Mouse (Mus musculus): ENCODE results near the gene Lrp1. TPM values are rescaled to one million over a fixed set of nuclear protein-coding genes. Genes with fewer than 3 reads are reported as not detected.

Gene Lrp1
- polyA plus RNA-seq, 1 experiment = 118 TPM

GRCm38 (mm10) chr10:127512813-127513212 is 108.1 kb downstream of the Lrp1 start:
- WGBS = under 1% methylated on average over 27 of the region's 27 CpGs
- peak; percentile 63 for DNase-seq (ENCODE audit: low read depth, low spot score)

- whole genome bisulfite sequencing = 6% methylated on average over 7 of the region's 7 CpGs
- DNase-seq (ENCODE audit: low read depth, low spot score) = no peak
Observed at GRCm38 (mm10) chr10:127512307-127512666, 108.7 kb downstream of the Lrp1 start.

DNA sequence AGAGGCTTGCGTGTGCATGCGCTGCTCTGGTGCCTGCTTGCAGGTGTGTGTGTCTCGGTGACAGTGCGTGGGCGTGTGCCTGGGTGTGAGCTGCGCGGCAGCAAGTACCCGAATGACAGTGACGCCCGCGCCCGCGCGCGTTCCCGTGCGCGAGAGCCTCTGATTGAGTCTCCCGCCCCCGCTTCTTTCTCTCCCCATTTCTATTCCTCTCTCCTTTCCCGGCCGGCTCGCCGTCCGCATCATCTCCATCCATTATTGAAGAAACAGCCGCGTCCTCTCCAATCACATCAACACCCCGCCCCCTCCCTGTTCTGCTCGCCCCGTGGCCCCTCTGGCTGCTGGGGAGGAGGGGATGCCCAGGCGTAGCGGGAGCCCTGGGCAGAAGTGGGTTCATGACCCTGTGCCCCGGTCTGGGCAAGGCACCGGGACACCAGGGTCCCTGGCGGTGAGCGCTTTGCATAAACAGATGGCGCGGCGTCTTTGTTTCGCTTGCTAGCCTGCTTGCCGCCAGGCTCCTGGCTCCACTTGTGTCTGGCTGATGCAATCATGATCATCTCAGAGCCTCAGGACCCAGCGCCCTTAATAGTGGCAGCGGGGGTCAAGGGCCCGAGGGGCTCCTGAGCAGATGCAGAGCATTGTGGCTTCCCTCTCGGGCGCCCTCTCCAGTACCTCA is 109.2 kb downstream of the Lrp1 start:
- DNase-seq (ENCODE audit: low read depth, low spot score) = no peak
- 1% methylated on average over 45 of the region's 46 CpGs for WGBS

DNA sequence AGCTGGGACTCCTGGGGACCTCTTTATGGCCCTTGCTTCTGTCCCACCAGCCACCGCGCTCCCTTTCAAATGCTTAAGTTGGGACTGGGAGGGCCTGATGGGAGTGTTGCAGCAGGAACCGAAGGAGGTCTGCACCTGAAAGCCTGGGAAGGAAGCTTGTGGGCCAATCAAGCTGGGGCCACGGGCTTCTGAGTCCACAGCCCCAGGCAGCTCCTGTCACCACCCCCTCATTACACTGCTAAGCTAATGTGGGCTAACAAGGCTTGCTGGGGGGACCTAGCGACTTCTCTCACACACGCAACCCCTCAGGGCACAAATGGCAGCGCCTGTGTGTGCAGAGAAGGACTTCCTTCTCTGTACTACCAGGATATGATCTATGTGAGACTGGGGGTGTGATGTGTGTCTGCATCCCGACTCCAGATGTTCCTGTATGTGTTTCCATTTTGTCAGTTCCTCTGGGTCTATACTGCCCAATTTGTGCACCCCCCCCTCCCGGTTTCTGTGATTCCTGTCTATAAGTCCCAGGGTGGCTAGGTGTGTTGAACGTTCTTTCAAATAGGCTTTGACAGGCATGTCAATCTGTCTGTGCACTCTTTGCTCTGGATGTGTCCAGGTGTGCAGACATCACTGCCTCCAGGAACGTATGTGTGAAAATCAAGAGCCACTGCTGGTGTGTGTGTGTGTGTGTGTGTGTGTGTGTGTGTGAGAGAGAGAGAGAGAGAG is 109.9 kb downstream of the Lrp1 start:
- no peak for DNase-seq (ENCODE audit: low read depth, low spot score)
- WGBS = 27% methylated on average over 11 of the region's 11 CpGs

- no peak for DNase-seq (ENCODE audit: low read depth, low spot score)
- 45% methylated on average over 17 of the region's 17 CpGs for WGBS
Observed at GRCm38 (mm10) chr10:127509837-127510701, 110.9 kb downstream of the Lrp1 start.

- WGBS = 3% methylated on average over 35 of the region's 35 CpGs
- DNase-seq (ENCODE audit: low read depth, low spot score) = peak; percentile 57
Observed at GRCm38 (mm10) chr10:127509051-127509836, 111.7 kb downstream of the Lrp1 start.

- peak; percentile 44 for DNase-seq (ENCODE audit: low read depth, low spot score)
- 14% methylated on average over 15 of the region's 15 CpGs for WGBS
Observed at GRCm38 (mm10) chr10:127508239-127508638, 112.7 kb downstream of the Lrp1 start.

DNA sequence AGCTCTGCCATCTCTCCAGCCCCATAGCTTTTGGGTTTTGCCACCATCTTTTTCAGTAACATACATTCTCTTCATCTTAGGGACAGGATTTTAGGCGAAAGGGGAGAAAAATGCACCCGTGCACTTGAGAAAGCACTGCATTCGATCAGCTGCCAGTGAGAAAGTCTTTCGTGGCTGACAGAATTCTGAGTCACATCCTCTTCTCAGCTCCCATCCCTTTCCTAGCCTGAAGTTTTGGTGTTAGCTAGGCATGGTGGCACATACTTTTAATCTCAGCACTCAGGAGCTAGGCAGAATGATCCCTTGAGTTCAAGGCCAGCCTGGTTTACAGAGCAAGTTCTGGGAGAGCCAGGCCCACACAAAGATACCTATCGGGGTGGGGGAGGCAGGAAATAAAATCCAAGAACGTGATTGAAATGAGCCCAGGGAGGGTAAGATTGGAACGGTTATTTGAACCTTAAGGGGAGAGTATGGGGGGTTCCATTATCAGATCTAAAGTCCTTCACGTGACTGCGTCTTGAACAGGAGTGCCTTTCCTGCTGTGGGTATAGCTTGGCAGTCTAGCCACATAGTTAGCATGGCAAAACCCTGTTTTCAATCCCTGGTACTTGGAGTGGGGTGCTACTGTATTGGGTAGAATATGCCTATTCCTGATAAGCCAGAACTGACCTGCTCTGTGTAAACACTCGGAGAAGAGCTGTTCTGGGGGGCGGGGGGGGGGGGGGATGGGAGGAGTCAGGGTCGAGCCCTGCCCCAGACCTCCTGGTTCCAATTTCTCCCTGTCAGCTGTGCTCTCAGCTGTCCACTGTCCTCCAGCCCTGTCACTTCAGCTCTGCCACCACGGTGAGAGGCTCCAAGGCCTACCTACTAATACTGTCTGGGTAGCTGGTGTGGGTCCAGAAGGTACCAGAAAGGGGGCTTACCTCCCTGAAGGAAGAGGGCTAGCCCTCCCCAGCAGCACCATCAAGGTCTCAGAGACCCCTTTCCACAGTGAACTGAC is 119.8 kb downstream of the Lrp1 start, which contains the start of gene Stac3:
TSS of gene Stac3 (plus strand) at position 793 of the 1,000 bp plus-strand sequence.
- DNase-seq (ENCODE audit: low read depth, low spot score) = no peak
- 68% methylated on average over 13 of the region's 13 CpGs for WGBS

GRCm38 (mm10) chr10:127500042-127500441 is 120.9 kb downstream of the Lrp1 start:
- WGBS = 77% methylated on average over 4 of the region's 4 CpGs
- DNase-seq (ENCODE audit: low read depth, low spot score) = no peak

DNA sequence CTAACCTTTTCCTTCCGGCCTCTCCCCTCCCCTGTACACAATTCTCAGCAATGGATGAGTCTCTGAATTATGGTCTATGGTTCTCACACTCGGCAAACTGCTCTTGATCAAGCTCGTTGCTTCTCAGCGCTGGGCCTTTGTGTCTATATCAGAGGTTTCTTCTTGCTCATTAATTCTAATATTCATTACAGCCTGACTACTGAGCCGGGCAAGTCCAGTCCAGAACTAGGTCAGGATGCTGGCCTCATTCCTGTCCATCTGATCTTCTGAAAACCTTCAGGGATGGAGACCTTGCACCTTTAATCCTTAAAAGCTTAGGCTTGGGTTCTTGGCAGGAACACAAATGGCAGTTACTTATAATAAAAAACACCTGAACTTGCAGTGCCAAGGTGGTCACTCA is 121.4 kb downstream of the Lrp1 start:
- DNase-seq (ENCODE audit: low read depth, low spot score) = no peak
- 85% methylated on average over 5 of the region's 5 CpGs for WGBS

GRCm38 (mm10) chr10:127496156-127496555 is 124.8 kb downstream of the Lrp1 start:
- WGBS = 97% methylated on average over 3 of the region's 3 CpGs
- no peak for DNase-seq (ENCODE audit: low read depth, low spot score)

- no peak for DNase-seq (ENCODE audit: low read depth, low spot score)
- WGBS = 81% methylated on average over 3 of the region's 3 CpGs
Observed at GRCm38 (mm10) chr10:127492118-127492517, 128.8 kb downstream of the Lrp1 start.

DNA sequence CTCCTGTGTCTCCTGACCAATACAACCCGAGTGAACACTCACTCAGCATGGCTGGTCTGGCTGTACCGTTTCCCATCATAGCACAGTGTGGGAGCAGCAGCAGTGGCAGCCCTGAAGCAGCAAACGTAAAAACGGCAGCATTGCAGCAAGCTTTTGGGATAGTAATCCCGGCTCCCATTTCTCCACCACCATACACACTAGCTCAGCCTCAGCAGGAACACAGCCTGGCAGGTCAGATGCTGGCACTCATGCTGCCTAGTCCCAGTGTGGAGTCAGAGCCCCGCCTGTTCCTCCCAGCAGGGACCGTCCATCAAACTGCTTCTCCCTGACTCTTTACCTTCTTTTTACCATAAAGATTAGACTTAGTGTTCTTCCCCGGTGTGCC is 129.8 kb downstream of the Lrp1 start:
- no peak for DNase-seq (ENCODE audit: low read depth, low spot score)
- 82% methylated on average over 8 of the region's 8 CpGs for WGBS

DNA sequence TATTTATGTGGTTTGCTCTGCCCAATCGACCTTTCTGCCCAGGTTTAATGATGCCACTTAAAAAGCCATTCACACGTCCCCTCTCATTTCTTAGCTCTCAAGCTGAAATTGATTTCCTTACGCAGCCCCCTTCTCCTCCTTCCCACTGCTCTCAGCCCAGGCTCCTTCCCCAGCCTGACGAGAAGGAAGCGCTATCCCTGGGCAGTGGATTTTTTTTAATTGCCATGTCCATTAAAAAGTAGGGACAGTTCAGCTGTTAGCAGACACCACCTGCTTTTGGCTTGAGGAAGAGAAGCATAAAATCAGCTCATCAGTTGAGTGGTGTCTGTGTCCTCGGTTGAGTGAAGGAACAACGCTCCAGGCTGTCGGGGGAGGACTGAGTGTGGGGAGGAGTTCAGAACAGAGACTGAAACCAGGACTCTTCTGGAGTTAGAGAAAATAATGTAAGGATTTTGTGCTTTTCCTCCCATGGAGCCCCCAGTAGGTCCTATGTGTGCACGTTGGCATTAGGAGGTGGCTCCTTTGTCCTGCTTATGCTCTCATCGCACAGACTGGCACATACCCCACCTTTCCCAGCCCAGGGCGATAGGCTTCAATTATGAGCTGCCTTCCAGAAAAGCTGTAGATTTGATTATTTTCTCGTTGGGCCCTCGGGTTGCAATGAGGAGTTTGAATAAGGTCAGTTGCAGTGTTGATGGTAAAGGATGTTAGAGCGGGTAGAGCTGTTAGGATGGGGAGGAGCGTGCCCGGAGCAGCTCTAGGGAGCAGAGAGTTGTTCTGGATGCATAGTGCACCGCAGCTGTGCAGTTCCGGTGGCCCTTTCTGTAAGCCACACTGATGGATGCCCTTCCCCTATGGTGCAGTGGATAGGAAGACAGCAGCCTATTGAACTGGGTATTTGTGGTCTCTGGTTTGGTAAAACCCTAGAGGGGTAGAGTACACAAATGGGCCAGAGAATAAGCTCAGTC is 130.5 kb downstream of the Lrp1 start:
- no peak for DNase-seq (ENCODE audit: low read depth, low spot score)
- 88% methylated on average over 18 of the region's 18 CpGs for WGBS

DNA sequence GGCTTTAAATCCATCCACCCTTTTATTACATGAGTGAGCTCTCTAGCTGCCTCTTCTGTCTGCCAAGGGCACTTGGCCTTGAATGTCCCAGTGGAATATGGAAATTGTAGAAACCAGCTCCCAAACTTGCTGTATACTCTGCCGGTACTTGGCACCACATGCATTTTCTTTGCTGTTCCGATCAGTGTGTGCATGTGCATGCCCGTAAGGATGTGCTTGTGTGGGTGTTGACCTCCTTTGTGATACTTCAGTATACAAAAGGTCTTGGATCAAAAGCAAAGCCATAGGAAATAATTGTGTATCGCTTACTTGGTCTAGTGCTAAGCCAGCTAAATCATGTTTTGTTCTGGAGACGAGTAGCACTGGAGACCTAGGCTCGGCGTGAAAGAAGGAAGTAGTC is 132.1 kb downstream of the Lrp1 start:
- 87% methylated on average over 7 of the region's 7 CpGs for WGBS
- DNase-seq (ENCODE audit: low read depth, low spot score) = no peak

Data from large intestine, adult 2 months (tissue).